Mouse (Mus musculus) retina, adult 2 months (tissue): Measurements from ENCODE around the gene Hdac7.
A peak's percentile ranks its signal among the peaks of the same experiment; 100 is the strongest.

Experiments used
- DNase-seq: peaks from one replicate; pipeline ENCODE4 v3.0.0-alpha.2; 2012; ENCODE audit warnings: low read depth, low spot score

Gene Hdac7

GRCm38 (mm10) chr15:97788821-97789220, 55.5 kb downstream of the Hdac7 start:
- no peak for DNase-seq

- no peak for DNase-seq
Observed at GRCm38 (mm10) chr15:97787799-97788667, 56.3 kb downstream of the Hdac7 start.

- DNase-seq = no peak
Observed at GRCm38 (mm10) chr15:97787148-97787798, 57.0 kb downstream of the Hdac7 start.

- no peak for DNase-seq
Observed at GRCm38 (mm10) chr15:97786412-97787112, 57.7 kb downstream of the Hdac7 start.

GRCm38 (mm10) chr15:97785731-97786411, 58.4 kb downstream of the Hdac7 start:
- no peak for DNase-seq

- no peak for DNase-seq
Observed at GRCm38 (mm10) chr15:97784561-97785161, 59.6 kb downstream of the Hdac7 start.

- peak; percentile 61 for DNase-seq
Observed at GRCm38 (mm10) chr15:97784092-97784559, 60.2 kb downstream of the Hdac7 start.

GRCm38 (mm10) chr15:97782749-97783105, 61.6 kb downstream of the Hdac7 start:
- no peak for DNase-seq

- DNase-seq = no peak
Observed at GRCm38 (mm10) chr15:97781961-97782748, 62.1 kb downstream of the Hdac7 start.

GRCm38 (mm10) chr15:97780611-97781031, 63.7 kb downstream of the Hdac7 start:
- DNase-seq = no peak

GRCm38 (mm10) chr15:97779576-97779975, 64.7 kb downstream of the Hdac7 start:
- DNase-seq = no peak

- DNase-seq = no peak
Observed at GRCm38 (mm10) chr15:97778311-97779098, 65.8 kb downstream of the Hdac7 start, which contains the start of gene Slc48a1. TSS of gene Slc48a1 (plus strand) at chr15:97778520.

- DNase-seq = no peak
Observed at GRCm38 (mm10) chr15:97776919-97777318, 67.4 kb downstream of the Hdac7 start.

- no peak for DNase-seq
Observed at GRCm38 (mm10) chr15:97776514-97776913, 67.8 kb downstream of the Hdac7 start.

GRCm38 (mm10) chr15:97773961-97774370, 70.3 kb downstream of the Hdac7 start:
- no peak for DNase-seq

GRCm38 (mm10) chr15:97773108-97773507, 71.2 kb downstream of the Hdac7 start:
- no peak for DNase-seq

GRCm38 (mm10) chr15:97770280-97770679, 74.0 kb downstream of the Hdac7 start:
- DNase-seq = no peak

- no peak for DNase-seq
Observed at GRCm38 (mm10) chr15:97768192-97768591, 76.1 kb downstream of the Hdac7 start.
